Mouse (Mus musculus) CH12.LX (cell line): ENCODE measurements at regions not wholly inside any gene's neighbourhood (a gene's known extent, or its start where the extent isn't known, plus 50 kb on each side); places are given as distances from the start of the nearest gene placed in this dataset.

ENCODE experiments used
- DNase-seq: peaks from one replicate; pipeline ENCODE4 v3.0.0-alpha.2; 2013; ENCODE audit errors: extremely low read depth
- H3K27ac ChIP-seq: 2 replicates; pipeline ENCODE4 v1.5.1; 2012; ENCODE audit warnings: low read depth, mild to moderate bottlenecking, control low read depth, moderate library complexity; ENCODE audit not compliant: insufficient read depth
- H3K27me3 ChIP-seq: replicated peaks from 2 replicates; pipeline ENCODE3; 2012; ENCODE audit warnings: inconsistent platforms
- H3K36me3 ChIP-seq, 2 experiments: replicated peaks in 1 of 2; 2 replicates each; pipeline versions ENCODE3 to v1.6.1; 2012; ENCODE audit warnings: inconsistent platforms in 1 of 2, low read length in 1 of 2, mild to moderate bottlenecking in 1 of 2, mixed read lengths in 1 of 2, moderate library complexity in 1 of 2; ENCODE audit not compliant: control insufficient read depth in 1 of 2, insufficient read depth in 1 of 2
- H3K4me1 ChIP-seq, 2 experiments: 2 replicates each; pipeline ENCODE4 v1.6.1; 2012; ENCODE audit warnings: inconsistent platforms in 1 of 2, moderate library complexity in 1 of 2; ENCODE audit not compliant: insufficient read depth in 2 of 2, control insufficient read depth in 1 of 2
- H3K4me2 ChIP-seq: 2 replicates; pipeline ENCODE4 v1.6.1; 2012; ENCODE audit warnings: low read depth, mild to moderate bottlenecking, control low read depth; ENCODE audit not compliant: poor library complexity, insufficient read depth, severe bottlenecking
- H3K4me3 ChIP-seq, 3 experiments: fragments of 150-350 bp in 1 of 3; sonication (generic) in 1 of 3; replicated peaks in 1 of 3; 2 replicates each; pipeline versions ENCODE3 to v1.5.1; 2011 to 2012; ENCODE audit warnings: low read depth in 2 of 3, low read length in 2 of 3, mild to moderate bottlenecking in 2 of 3, moderate library complexity in 2 of 3, control low read depth in 1 of 3, improper control_type of control experiment in 1 of 3, inconsistent platforms in 1 of 3, mixed read lengths in 1 of 3; ENCODE audit not compliant: poor library complexity in 1 of 3
- H3K79me2 ChIP-seq: replicated peaks from 2 replicates; pipeline ENCODE4 v1.6.1; 2012; ENCODE audit warnings: mild to moderate bottlenecking, moderate library complexity; ENCODE audit not compliant: control insufficient read depth, poor library complexity, insufficient read depth, severe bottlenecking; ENCODE audit errors: extremely low read depth
- H3K9ac ChIP-seq: 2 replicates; pipeline ENCODE4 v1.6.1; 2012; ENCODE audit warnings: low read depth, mild to moderate bottlenecking, control low read depth, moderate library complexity; ENCODE audit not compliant: insufficient read depth
- H3K9me3 ChIP-seq: replicated peaks from 2 replicates; pipeline ENCODE3; 2012; ENCODE audit warnings: low read length, inconsistent platforms, mixed read lengths
- BHLHE40 ChIP-seq: IDR thresholded peaks from 2 replicates; pipeline ENCODE4 v1.6.1; 2011; ENCODE audit warnings: mild to moderate bottlenecking, low read depth, low read length, improper control_type of control experiment
- CHD1 ChIP-seq: IDR thresholded peaks from 2 replicates; pipeline ENCODE4 v1.6.1; 2012; ENCODE audit warnings: low read depth, low read length, improper control_type of control experiment, inconsistent platforms
- ELF1 ChIP-seq: IDR thresholded peaks from 2 replicates; pipeline ENCODE4 v1.6.1; 2014; ENCODE audit warnings: low read depth, mild to moderate bottlenecking, inconsistent platforms, low read length, improper control_type of control experiment
- EP300 ChIP-seq: IDR thresholded peaks from 2 replicates; pipeline ENCODE4 v1.6.1; 2011; ENCODE audit warnings: low read length, improper control_type of control experiment
- ETS1 ChIP-seq: conservative IDR thresholded peaks from 2 replicates; pipeline ENCODE4 v1.6.1; 2012; ENCODE audit warnings: low read depth, mild to moderate bottlenecking, inconsistent platforms, low read length, improper control_type of control experiment, moderate library complexity
- IRF4 ChIP-seq: IDR thresholded peaks from 2 replicates; pipeline ENCODE4 v1.6.1; 2014; ENCODE audit warnings: low read depth, mild to moderate bottlenecking, inconsistent platforms, low read length, improper control_type of control experiment
- JUN ChIP-seq: IDR thresholded peaks from 2 replicates; pipeline ENCODE4 v1.6.1; 2011; ENCODE audit warnings: low read depth, mild to moderate bottlenecking, low read length, improper control_type of control experiment, moderate library complexity; ENCODE audit not compliant: insufficient read depth
- JUND ChIP-seq: conservative IDR thresholded peaks from 2 replicates; pipeline ENCODE4 v1.6.1; 2011; ENCODE audit warnings: low read depth, low read length, improper control_type of control experiment
- KAT2A ChIP-seq: IDR thresholded peaks from 2 replicates; pipeline ENCODE4 v1.6.1; 2012; ENCODE audit warnings: low read length, improper control_type of control experiment, inconsistent platforms; ENCODE audit not compliant: insufficient replicate concordance
- MAFK ChIP-seq: IDR thresholded peaks from 2 replicates; pipeline ENCODE4 v1.6.1; 2011; ENCODE audit warnings: low read length, improper control_type of control experiment; ENCODE audit not compliant: insufficient replicate concordance
- MAX ChIP-seq: IDR thresholded peaks from 2 replicates; pipeline ENCODE4 v1.6.1; 2011; ENCODE audit warnings: low read length, improper control_type of control experiment
- MAZ ChIP-seq: IDR thresholded peaks from 2 replicates; pipeline ENCODE4 v1.6.1; 2012; ENCODE audit warnings: low read depth, mild to moderate bottlenecking, inconsistent platforms, low read length, improper control_type of control experiment, moderate library complexity
- MYC ChIP-seq: IDR thresholded peaks from 2 replicates; pipeline ENCODE4 v1.6.1; 2011; ENCODE audit warnings: low read depth, mild to moderate bottlenecking, improper control_type of control experiment, low read length
- PAX5 ChIP-seq: IDR thresholded peaks from 2 replicates; pipeline ENCODE4 v1.6.1; 2012; ENCODE audit warnings: low read length, inconsistent platforms, mixed read lengths
- POLR2AphosphoS2 ChIP-seq: IDR thresholded peaks from 2 replicates; pipeline ENCODE4 v1.6.1; 2011; ENCODE audit warnings: low read depth, low read length, improper control_type of control experiment
- RAD21 ChIP-seq: IDR thresholded peaks from 2 replicates; pipeline ENCODE4 v1.6.1; 2011; ENCODE audit warnings: low read depth, mild to moderate bottlenecking, low read length, improper control_type of control experiment, moderate library complexity
- RCOR1 ChIP-seq: conservative IDR thresholded peaks from 2 replicates; pipeline ENCODE4 v1.6.1; 2012; ENCODE audit warnings: low read depth, mild to moderate bottlenecking, inconsistent platforms, low read length, improper control_type of control experiment
- SIN3A ChIP-seq: IDR thresholded peaks from 2 replicates; pipeline ENCODE4 v1.6.1; 2012; ENCODE audit warnings: low read length, improper control_type of control experiment, inconsistent platforms
- TBP ChIP-seq: conservative IDR thresholded peaks from 2 replicates; pipeline ENCODE4 v1.6.1; 2011; ENCODE audit warnings: low read depth, low read length, improper control_type of control experiment
- UBTF ChIP-seq: IDR thresholded peaks from 2 replicates; pipeline ENCODE4 v1.6.1; 2012; ENCODE audit warnings: low read depth, mild to moderate bottlenecking, inconsistent platforms, low read length, improper control_type of control experiment, moderate library complexity
- USF2 ChIP-seq: conservative IDR thresholded peaks from 2 replicates; pipeline ENCODE4 v1.6.1; 2011; ENCODE audit warnings: low read depth, low read length, improper control_type of control experiment
- ZC3H11A ChIP-seq: IDR thresholded peaks from 2 replicates; pipeline ENCODE4 v1.6.1; 2012; ENCODE audit warnings: low read depth, mild to moderate bottlenecking, inconsistent platforms, low read length, improper control_type of control experiment
- ZKSCAN1 ChIP-seq: IDR thresholded peaks from 2 replicates; pipeline ENCODE4 v1.6.1; 2012; ENCODE audit warnings: low read depth, inconsistent platforms, low read length, improper control_type of control experiment, borderline replicate concordance
- ZMIZ1 ChIP-seq: IDR thresholded peaks from 2 replicates; pipeline ENCODE4 v1.6.1; 2012; ENCODE audit warnings: low read depth, mild to moderate bottlenecking, inconsistent platforms, low read length, improper control_type of control experiment
- ZNF384 ChIP-seq: IDR thresholded peaks from 2 replicates; pipeline ENCODE4 v1.6.1; 2012; ENCODE audit warnings: low read depth, low read length, improper control_type of control experiment, inconsistent platforms
- dilution Hi-C: fragments of 300-500 bp; cut with MboI; formaldehyde crosslinking; loops from 2 replicates; pipeline ENCODE4 v1.14.3; 2020; ENCODE audit warnings: low sequenced_read_pairs; ENCODE audit not compliant: extremely low pct_unique_long_range_greater_than_20kb, extremely low pct_ligation_motif_present
- in situ Hi-C: fragments of 300-500 bp; cut with MboI; formaldehyde crosslinking; loops from 3 replicates; pipeline ENCODE4 v1.14.3; 2019; ENCODE audit warnings: low sequenced_read_pairs, low pct_ligation_motif_present, low pct_unique_long_range_greater_than_20kb, mixed read lengths

DNA sequence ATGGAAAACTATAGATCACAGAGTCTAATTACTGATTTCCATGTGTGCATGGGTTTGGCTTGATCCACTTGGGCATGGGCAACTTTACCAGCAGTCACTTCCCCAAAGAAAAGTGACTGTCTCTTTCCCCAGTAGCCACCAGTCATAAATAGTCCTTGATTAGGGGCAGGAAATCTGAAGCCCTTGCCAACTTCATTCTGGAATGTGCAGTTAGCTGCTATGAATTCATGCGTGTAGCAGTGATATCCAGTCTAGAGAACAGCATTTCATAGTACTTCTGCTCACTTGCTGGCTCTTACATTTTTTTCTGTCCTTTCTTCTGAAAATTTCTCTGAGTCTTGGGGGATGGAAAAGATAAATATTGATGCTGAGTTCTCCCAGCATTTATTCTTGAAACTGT is 157.4 kb downstream of the 9330182O14Rik start:
- no peaks in the 10 kb centered on the region for H3K27me3 ChIP-seq
- H3K9me3 ChIP-seq: peaks cover 46% of the 10 kb centered on the region
- no peak overlapping the region for H3K4me3 ChIP-seq
- dilution Hi-C loops: no loop called here
- no peak overlapping the region for H3K9ac ChIP-seq
- H3K27ac ChIP-seq: no peak overlapping the region
- H3K4me2 ChIP-seq: no peak overlapping the region
- H3K79me2 ChIP-seq: no peaks in the 10 kb centered on the region
- H3K4me1 ChIP-seq: no peaks in the 10 kb centered on the region
- DNase-seq: no peak
- TF ChIP-seq ZKSCAN1 (no peak), POLR2AphosphoS2 (no peak), MAX (no peak), RAD21 (no peak), SIN3A (no peak), JUN (no peak), ZMIZ1 (no peak), MAZ (no peak), RCOR1 (no peak), PAX5 (no peak)
- TF ChIP-seq, all 38 proteins: peak for 0
- H3K36me3 ChIP-seq: no peaks in the 10 kb centered on the region
- in situ Hi-C loops: no loop called here

- dilution Hi-C loops (no loop called here), in situ Hi-C loops (no loop called here)
- no peaks in the 10 kb centered on the region for H3K36me3 ChIP-seq
- no peaks in the 10 kb centered on the region for H3K4me1 ChIP-seq
- H3K27ac ChIP-seq: no peak overlapping the region
- H3K4me2 ChIP-seq: no peak overlapping the region
- no peaks in the 10 kb centered on the region for H3K79me2 ChIP-seq
- no peak for DNase-seq
- H3K9me3 ChIP-seq: peaks cover 56% of the 10 kb centered on the region
- H3K27me3 ChIP-seq: no peaks in the 10 kb centered on the region
- TF ChIP-seq MAX: no peak
- no peak for TF ChIP-seq TBP
- no peak for TF ChIP-seq ZC3H11A
- no peak for TF ChIP-seq MYC
- TF ChIP-seq USF2: no peak
- no peak for TF ChIP-seq MAFK
- H3K4me3 ChIP-seq: no peak overlapping the region
- H3K9ac ChIP-seq: no peak overlapping the region
Observed at GRCm38 (mm10) chr15:40312226-40312625, 178.1 kb downstream of the 9330182O14Rik start.

DNA sequence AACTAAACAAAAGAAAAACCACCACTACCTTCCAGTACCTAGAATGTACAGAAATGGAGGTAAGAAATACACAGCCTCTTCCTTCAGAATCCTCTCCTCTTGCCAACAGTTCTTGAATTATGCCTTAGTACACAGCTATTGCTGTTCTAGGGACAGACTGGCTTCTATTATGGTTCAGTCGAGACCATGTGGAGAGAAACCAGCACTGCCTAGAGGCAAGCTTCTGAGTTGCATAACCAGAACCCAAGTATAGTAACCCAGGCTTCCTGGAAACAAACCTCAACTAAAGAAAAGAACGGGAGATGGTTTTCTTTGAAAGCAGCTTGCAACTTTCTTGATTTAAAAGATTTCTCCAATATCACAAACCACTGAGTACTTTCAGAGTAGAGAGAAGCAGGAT is 205.6 kb downstream of the 9330182O14Rik start:
- TF ChIP-seq ZMIZ1 (no peak), USF2 (no peak), JUN (no peak), ZC3H11A (no peak), ZNF384 (no peak), MYC (no peak), JUND (no peak), RAD21 (no peak), MAX (no peak), UBTF (no peak), ELF1 (no peak), ETS1 (no peak), KAT2A (no peak), CHD1 (no peak), MAFK (no peak), TBP (no peak), EP300 (no peak), BHLHE40 (no peak), IRF4 (no peak)
- dilution Hi-C loops (no loop called here), in situ Hi-C loops (no loop called here)
- Histone ChIP-seq H3K27ac (no peak overlapping the region), H3K4me2 (no peak overlapping the region), H3K4me1 (no peaks in the 10 kb centered on the region), H3K79me2 (no peaks in the 10 kb centered on the region), H3K9ac (no peak overlapping the region), H3K4me3 (no peak overlapping the region), H3K9me3 (peaks cover 67% of the 10 kb centered on the region), H3K36me3 (no peaks in the 10 kb centered on the region), H3K27me3 (no peaks in the 10 kb centered on the region)
- no peak for DNase-seq
